Mouse (Mus musculus) thymus, postnatal 4 days (tissue): ENCODE results near the gene Bag3.

Source experiments
- DNase-seq: peaks from one replicate; pipeline ENCODE4 v3.0.0; 2021

Gene Bag3

GRCm38 (mm10) chr7:128523349-128523961 is at the start of gene Bag3:
TSS of gene Bag3 (plus strand) at chr7:128523616.
- peak; percentile 82 for DNase-seq

GRCm38 (mm10) chr7:128474322-128474721 is 49.1 kb upstream of the Bag3 start:
- peak; percentile 31 for DNase-seq

- no peak for DNase-seq
Measured at GRCm38 (mm10) chr7:128488986-128489385, 34.4 kb upstream of the Bag3 start.

GRCm38 (mm10) chr7:128494546-128494945 is 28.9 kb upstream of the Bag3 start:
- peak; percentile 15 for DNase-seq

GRCm38 (mm10) chr7:128499801-128500200 is 23.6 kb upstream of the Bag3 start:
- no peak for DNase-seq

GRCm38 (mm10) chr7:128504091-128504490 is 19.3 kb upstream of the Bag3 start:
- DNase-seq: no peak

- no peak for DNase-seq
Measured at GRCm38 (mm10) chr7:128511936-128512335, 11.5 kb upstream of the Bag3 start.

GRCm38 (mm10) chr7:128513512-128513911 is 9.9 kb upstream of the Bag3 start:
- DNase-seq: no peak

- no peak for DNase-seq
Measured at GRCm38 (mm10) chr7:128514341-128514740, 9.1 kb upstream of the Bag3 start.

- peak; percentile 22 for DNase-seq
Measured at GRCm38 (mm10) chr7:128516346-128516745, 7.1 kb upstream of the Bag3 start.

- DNase-seq: no peak
Measured at GRCm38 (mm10) chr7:128519316-128520050, 3.9 kb upstream of the Bag3 start.

GRCm38 (mm10) chr7:128523962-128524581 is 656 bp downstream of the Bag3 start:
- DNase-seq: peak; percentile 57

GRCm38 (mm10) chr7:128524641-128525040 is 1.2 kb downstream of the Bag3 start:
- DNase-seq: no peak

- DNase-seq: no peak
Measured at GRCm38 (mm10) chr7:128526611-128527010, 3.2 kb downstream of the Bag3 start.

- no peak for DNase-seq
Measured at GRCm38 (mm10) chr7:128528596-128528995, 5.2 kb downstream of the Bag3 start.

- DNase-seq: no peak
Measured at GRCm38 (mm10) chr7:128529126-128529525, 5.7 kb downstream of the Bag3 start.

GRCm38 (mm10) chr7:128529574-128530051 is 6.2 kb downstream of the Bag3 start:
- DNase-seq: no peak

- DNase-seq: no peak
Measured at GRCm38 (mm10) chr7:128531031-128531430, 7.6 kb downstream of the Bag3 start.

GRCm38 (mm10) chr7:128531929-128532328 is 8.5 kb downstream of the Bag3 start:
- DNase-seq: no peak

- DNase-seq: no peak
Measured at GRCm38 (mm10) chr7:128532441-128533166, 9.2 kb downstream of the Bag3 start.

GRCm38 (mm10) chr7:128534984-128535491 is 11.6 kb downstream of the Bag3 start:
- no peak for DNase-seq

- no peak for DNase-seq
Measured at GRCm38 (mm10) chr7:128536074-128536473, 12.7 kb downstream of the Bag3 start.

- DNase-seq: no peak
Measured at GRCm38 (mm10) chr7:128537676-128538075, 14.3 kb downstream of the Bag3 start.
